Mouse (Mus musculus) liver, embryonic 14.5 days (tissue): ENCODE measurements at regions not wholly inside any gene's neighbourhood (a gene's known extent, or its start where the extent isn't known, plus 50 kb on each side); places are given as distances from the start of the nearest gene placed in this dataset.

Experiments used
- CTCF ChIP-seq: IDR thresholded peaks from 2 replicates; pipeline ENCODE4 v1.5.1; 2016; ENCODE audit warnings: antibody characterized with exemption, low read depth, control low read depth
- EP300 ChIP-seq: IDR thresholded peaks from 2 replicates; pipeline ENCODE4 v1.6.1; 2016; ENCODE audit warnings: antibody characterized with exemption, low read depth

DNA sequence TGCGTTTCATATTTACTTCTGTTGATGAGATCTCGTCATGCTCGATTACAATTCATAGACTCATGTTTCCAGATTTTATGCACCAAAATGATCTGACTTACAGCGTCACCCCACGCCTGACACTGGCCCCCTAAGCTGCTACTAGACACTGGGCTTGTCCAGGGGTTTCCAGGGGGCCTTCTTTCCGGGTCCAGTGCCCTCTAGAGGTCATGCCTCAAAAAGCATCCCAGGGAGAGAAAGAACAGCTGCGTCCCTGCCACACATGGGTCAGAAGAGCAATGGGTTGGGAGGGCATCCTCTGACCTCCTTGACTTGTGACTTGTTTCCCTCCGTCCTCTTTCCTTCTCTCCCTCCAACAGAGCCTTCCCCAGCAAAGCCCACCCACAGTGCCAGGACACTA lies 109.2 kb upstream of the Csf3r start:
- TF ChIP-seq CTCF (peak; percentile 30; the same call in 1 of the 2 replicates), EP300 (no peak)
